Mouse (Mus musculus) lung, postnatal 14 days (tissue): ENCODE data around the gene Pou2f2.
"Not testable (repeated sequence)": the region's sequence is repeated elsewhere in the genome, so short reads cannot be mapped to it uniquely, and the experiment has no call there.

ENCODE experiments used
- DNase-seq: peaks from one replicate; pipeline ENCODE4 v3.0.0; 2021

The Pou2f2 gene

GRCm38 (mm10) chr7:25057888-25058287 is 121.6 kb downstream of the Pou2f2 start:
- DNase-seq: no peak

- peak; percentile 24 for DNase-seq
Observed at GRCm38 (mm10) chr7:25056951-25057350, 122.6 kb downstream of the Pou2f2 start.

GRCm38 (mm10) chr7:25052587-25052986 is 126.9 kb downstream of the Pou2f2 start:
- DNase-seq: no peak

GRCm38 (mm10) chr7:25049295-25049930 is 130.1 kb downstream of the Pou2f2 start:
- no peak for DNase-seq

GRCm38 (mm10) chr7:25047363-25047762 is 132.2 kb downstream of the Pou2f2 start:
- DNase-seq: no peak

GRCm38 (mm10) chr7:25044599-25044998 is 134.9 kb downstream of the Pou2f2 start:
- not testable (repeated sequence) for DNase-seq

- DNase-seq: no peak
Observed at GRCm38 (mm10) chr7:25041921-25042320, 137.6 kb downstream of the Pou2f2 start.
